ENCODE assay signal across 29 mouse cellular contexts in genomic region chr7:4919971-4920370, GRCm38 (mm10). TPM values are rescaled to one million over a fixed set of nuclear protein-coding genes. Genes with fewer than 3 reads are reported as not detected.
DNase-seq lines count a peak whose midpoint lies in the region; ATAC-seq and TF ChIP-seq lines count a peak whose summit lies in the region.
"Had no signal": no experiment of that assay in that cellular context is flagged by ENCODE, and none has a peak within 500 bp of the region (broad histone marks: within the 10 kb centered on the region; RNA-seq: fewer than 3 reads in every experiment).

No protein-coding gene starts in this region.

- H3K9me3 ChIP-seq in heart, embryonic 10.5 days: no peaks in the 10 kb centered on the region
- H3K9me3 ChIP-seq in midbrain, embryonic 12.5 days: no peaks in the 10 kb centered on the region
- no peaks in the 10 kb centered on the region for H3K9me3 ChIP-seq in midbrain, postnatal 0 days (ENCODE audit: low read length)
- H3K9me3 ChIP-seq in ES-E14 (ENCODE audit: control insufficient read depth, insufficient read depth, low read depth, low read length): no peaks in the 10 kb centered on the region
- no peaks in the 10 kb centered on the region for H3K9me3 ChIP-seq in neural tube, embryonic 15.5 days (replicated peaks)
- H3K9me3 ChIP-seq: embryonic facial prominence, embryonic 15.5 days; forebrain, embryonic 12.5 days; kidney, embryonic 15.5 days; limb, embryonic 15.5 days; liver, embryonic 13.5 days; midbrain, embryonic 13.5 days; stomach, embryonic 15.5 days had no signal

- H3K27me3 ChIP-seq in heart, embryonic 10.5 days (ENCODE audit: insufficient read depth, poor library complexity, severe bottlenecking): no peaks in the 10 kb centered on the region
- H3K27me3 ChIP-seq in heart, adult 2 months (ENCODE audit: control insufficient read depth, insufficient read depth, low read length): no peaks in the 10 kb centered on the region
- no peaks in the 10 kb centered on the region for H3K27me3 ChIP-seq in midbrain, embryonic 12.5 days
- no peaks in the 10 kb centered on the region for H3K27me3 ChIP-seq in midbrain, postnatal 0 days (ENCODE audit: insufficient read depth, low read length)
- no peaks in the 10 kb centered on the region for H3K27me3 ChIP-seq in neural tube, embryonic 15.5 days (replicated peaks)
- H3K27me3 ChIP-seq: embryonic facial prominence, embryonic 15.5 days; forebrain, embryonic 12.5 days; kidney, embryonic 15.5 days; limb, embryonic 15.5 days; midbrain, embryonic 13.5 days; Patski; stomach, embryonic 15.5 days had no signal

- 0 out of 2 replicates have a peak overlapping the region, but pooled peaks have one; percentile 1 for H3K27ac ChIP-seq in heart, embryonic 10.5 days
- H3K27ac ChIP-seq in heart, adult 2 months: no peak overlapping the region
- no peak overlapping the region for H3K27ac ChIP-seq in midbrain, embryonic 12.5 days (replicated peaks)
- no peak overlapping the region for H3K27ac ChIP-seq in midbrain, postnatal 0 days (ENCODE audit: low read depth, low read length)
- H3K27ac ChIP-seq in ES-E14 (ENCODE audit: insufficient read depth, low read depth, low read length, poor library complexity, severe bottlenecking): no peak overlapping the region
- 0 out of 2 replicates have a peak overlapping the region, but pooled peaks have one; percentile 33 for H3K27ac ChIP-seq in neural tube, embryonic 15.5 days (replicated peaks)
- H3K27ac ChIP-seq: embryonic facial prominence, embryonic 15.5 days; liver, embryonic 13.5 days had no signal

- TF ChIP-seq EP300 in heart, adult 2 months (IDR thresholded peaks at IDR 0.05; ENCODE audit: insufficient read depth, low read depth, low read length): no peak

- no peaks in the 10 kb centered on the region; the same call in 1 of the 2 replicates for H3K79me2 ChIP-seq in heart, adult 2 months (replicated peaks; ENCODE audit: control insufficient read depth, insufficient read depth, low read length)

- H3K36me3 ChIP-seq in heart, embryonic 10.5 days: peaks cover 39% of the 10 kb centered on the region
- no peaks in the 10 kb centered on the region for H3K36me3 ChIP-seq in heart, adult 2 months (ENCODE audit: control insufficient read depth, insufficient read depth, low read length)
- H3K36me3 ChIP-seq in midbrain, embryonic 12.5 days: peaks cover 45% of the 10 kb centered on the region
- peaks cover 23% of the 10 kb centered on the region for H3K36me3 ChIP-seq in midbrain, postnatal 0 days (ENCODE audit: insufficient read depth, low read length)
- H3K36me3 ChIP-seq in ES-E14 (ENCODE audit: control insufficient read depth, insufficient read depth, low read length, poor library complexity, severe bottlenecking): peaks cover 8% of the 10 kb centered on the region; the same call in 1 of the 2 replicates
- H3K36me3 ChIP-seq in neural tube, embryonic 15.5 days: peaks cover 31% of the 10 kb centered on the region

- no peak for ATAC-seq in midbrain, embryonic 12.5 days (ENCODE audit: low FRiP score, low read depth)
- no peak for ATAC-seq in midbrain, postnatal 0 days (ENCODE audit: low FRiP score)
- no peak for ATAC-seq in neural tube, embryonic 15.5 days (ENCODE audit: low FRiP score)
- ATAC-seq: forebrain, postnatal 0 days; hindbrain, embryonic 16.5 days; lung, postnatal 0 days; midbrain, embryonic 13.5 days; Patski had no signal

- in situ Hi-C loops in ES-E14 (cut with MboI; ENCODE audit: low sequenced_read_pairs in 2 of 2, unreplicated experiment in 2 of 2): loop anchor here in 1 of 2 experiments (10.0 kb wide), 1 partner anchor 375 kb away; the partner anchor contains the start of gene Syt5

- intact Hi-C loops in heart, adult 2 months (cut with DNase I): loop anchor here (5.0 to 10.0 kb wide), 4 partner anchors 53 to 775 kb away; partner anchors contain the start of genes Ppp1r12c and Ppp6r1

- 88% methylated on average over 21 of the region's 21 CpGs for WGBS in heart, embryonic 10.5 days
- WGBS in heart, adult 2 months: 94% methylated on average over 21 of the region's 21 CpGs
- 90% methylated on average over 21 of the region's 21 CpGs for WGBS in midbrain, embryonic 12.5 days
- 93% methylated on average over 20 of the region's 21 CpGs for WGBS in midbrain, postnatal 0 days
- 88% methylated on average over 21 of the region's 21 CpGs for WGBS in neural tube, embryonic 15.5 days

- H3K4me2 ChIP-seq in midbrain, embryonic 12.5 days (replicated peaks): no peak overlapping the region
- H3K4me2 ChIP-seq in midbrain, postnatal 0 days (ENCODE audit: low read depth, low read length, poor library complexity, severe bottlenecking): no peak overlapping the region
- no peak overlapping the region for H3K4me2 ChIP-seq in neural tube, embryonic 15.5 days
- H3K4me2 ChIP-seq: embryonic facial prominence, embryonic 15.5 days; forebrain, embryonic 12.5 days; kidney, embryonic 15.5 days; limb, embryonic 15.5 days; liver, embryonic 13.5 days; stomach, embryonic 15.5 days had no signal

- DNase-seq in heart, embryonic 10.5 days (ENCODE audit: low spot score): no peak
- no peak for DNase-seq in heart, adult 2 months
- DNase-seq in midbrain, postnatal 0 days (ENCODE audit: low spot score): no peak
- DNase-seq in ES-E14 (ENCODE audit: low read depth, low spot score): no peak
- DNase-seq in left cerebral cortex, adult 11 months (ENCODE audit: low spot score): no peak
- DNase-seq: adrenal gland, postnatal 14 days; cerebellum, adult 11-12 months; forebrain, postnatal 0 days; heart, postnatal 36 days; kidney, adult 18-20 months; kidney, postnatal 25 days; liver, embryonic 13.5 days; lung, adult 18-20 months; right cerebral cortex, postnatal 25 days; thymus, postnatal 14 days had no signal

- peaks cover 69% of the 10 kb centered on the region for H3K4me1 ChIP-seq in heart, embryonic 10.5 days
- peaks cover 14% of the 10 kb centered on the region for H3K4me1 ChIP-seq in heart, adult 2 months (ENCODE audit: control insufficient read depth, insufficient read depth, low read length)
- H3K4me1 ChIP-seq in midbrain, embryonic 12.5 days: peaks cover 61% of the 10 kb centered on the region
- H3K4me1 ChIP-seq in midbrain, postnatal 0 days (ENCODE audit: insufficient read depth, low read length): peaks cover 37% of the 10 kb centered on the region
- H3K4me1 ChIP-seq in ES-E14 (ENCODE audit: control insufficient read depth in 2 of 2, insufficient read depth in 2 of 2, low read length in 2 of 2, poor library complexity in 1 of 2): peaks cover 4 to 43% of the 10 kb centered on the region in 2 experiments; a peak in 3 of 4 replicates
- H3K4me1 ChIP-seq in neural tube, embryonic 15.5 days: peaks cover 62% of the 10 kb centered on the region

- no peak for TF ChIP-seq POLR2A in heart, adult 2 months (IDR thresholded peaks at IDR 0.05; ENCODE audit: insufficient read depth, low read depth, low read length)

- no peak overlapping the region for H3K4me3 ChIP-seq in heart, embryonic 10.5 days
- H3K4me3 ChIP-seq in heart, adult 2 months: no peak overlapping the region
- H3K4me3 ChIP-seq in midbrain, embryonic 12.5 days: no peak overlapping the region
- no peak overlapping the region for H3K4me3 ChIP-seq in midbrain, postnatal 0 days (ENCODE audit: low read depth, low read length)
- peak overlapping the region; percentile 49 to 51 for H3K4me3 ChIP-seq in ES-E14 (ENCODE audit: insufficient read depth in 1 of 2, low read depth in 1 of 2, low read length in 2 of 2, poor library complexity in 1 of 2, severe bottlenecking in 1 of 2)
- no peak overlapping the region for H3K4me3 ChIP-seq in neural tube, embryonic 15.5 days (replicated peaks)
- H3K4me3 ChIP-seq: embryonic facial prominence, embryonic 15.5 days; forebrain, embryonic 12.5 days; kidney, embryonic 15.5 days; limb, embryonic 15.5 days; liver, embryonic 13.5 days; midbrain, embryonic 13.5 days; myocyte; stomach, embryonic 15.5 days had no signal

- no peak overlapping the region for H3K9ac ChIP-seq in heart, adult 2 months (ENCODE audit: low read depth, low read length)
- peak overlapping the region; percentile 8; the same call in 1 of the 2 replicates for H3K9ac ChIP-seq in midbrain, embryonic 12.5 days (replicated peaks)
- H3K9ac ChIP-seq in midbrain, postnatal 0 days (replicated peaks; ENCODE audit: low read length, poor library complexity, severe bottlenecking): no peak overlapping the region
- peak overlapping the region; percentile 57 for H3K9ac ChIP-seq in ES-E14 (ENCODE audit: insufficient read depth, low read depth, low read length, poor library complexity, severe bottlenecking)
- no peak overlapping the region for H3K9ac ChIP-seq in neural tube, embryonic 15.5 days (replicated peaks)
- H3K9ac ChIP-seq: embryonic facial prominence, embryonic 15.5 days; forebrain, embryonic 12.5 days; forebrain, postnatal 0 days; kidney, embryonic 15.5 days; limb, embryonic 15.5 days; liver, embryonic 13.5 days; stomach, embryonic 15.5 days had no signal

- no peak for TF ChIP-seq CTCF in heart, adult 2 months (IDR thresholded peaks at IDR 0.05)
- no peak for TF ChIP-seq CTCF in midbrain, postnatal 0 days (IDR thresholded peaks at IDR 0.05)

RNA-seq across cellular contexts. Expression of gene Nat14, which starts 1.9 kb away (rescaled TPM):
- 4.3 and 5.5 TPM in 2 replicates for polyA plus RNA-seq in heart, embryonic 10.5 days (2016; fragmentation: Nextera tagmentation; extraction: Ambion mirVana)
- 1 to 10 TPM; 5.6 to 5.8 TPM for total RNA-seq in heart, adult 2 months (2021)
- 3.5 TPM in 2 replicates for polyA plus RNA-seq in heart, adult 2 months (2012; rRNA removed)
- polyA plus RNA-seq in midbrain, embryonic 12.5 days (2016; fragmentation: Nextera tagmentation; extraction: Ambion mirVana): 15.1 and 16.6 TPM in 2 replicates
- 44.8 and 49.7 TPM in 2 replicates for total RNA-seq in midbrain, postnatal 0 days (2014; rRNA removed)
- polyA plus RNA-seq in midbrain, postnatal 0 days (2015; fragmentation: Nextera tagmentation; extraction: Ambion mirVana): 33.2 and 35.9 TPM in 2 replicates
- total RNA-seq in ES-E14 (2012; rRNA removed): 1.2 and 1.7 TPM in 2 replicates
- polyA plus RNA-seq in neural tube, embryonic 15.5 days (2015; fragmentation: Nextera tagmentation; extraction: Ambion mirVana): 30.8 and 36.3 TPM in 2 replicates

RNA-seq across cellular contexts. Expression of gene Zfp628, which starts 5.0 kb away (rescaled TPM):
- polyA plus RNA-seq in heart, embryonic 10.5 days (2016; fragmentation: Nextera tagmentation; extraction: Ambion mirVana): 2.9 and 3.5 TPM in 2 replicates
- 1 to 10 TPM; 6.8 to 9.4 TPM for total RNA-seq in heart, adult 2 months (2021)
- polyA plus RNA-seq in heart, adult 2 months (2012; rRNA removed): 6.1 and 7.5 TPM in 2 replicates
- 4.7 and 4.9 TPM in 2 replicates for polyA plus RNA-seq in midbrain, embryonic 12.5 days (2016; fragmentation: Nextera tagmentation; extraction: Ambion mirVana)
- total RNA-seq in midbrain, postnatal 0 days (2014; rRNA removed): 10.6 and 12.3 TPM in 2 replicates
- 5.1 and 5.6 TPM in 2 replicates for polyA plus RNA-seq in midbrain, postnatal 0 days (2015; fragmentation: Nextera tagmentation; extraction: Ambion mirVana)
- 4.0 and 4.3 TPM in 2 replicates for total RNA-seq in ES-E14 (2012; rRNA removed)
- 3.1 and 4.0 TPM in 2 replicates for polyA plus RNA-seq in neural tube, embryonic 15.5 days (2015; fragmentation: Nextera tagmentation; extraction: Ambion mirVana)

RNA-seq across cellular contexts. Expression of gene Ssc5d, which starts 5.6 kb away (rescaled TPM):
- polyA plus RNA-seq in heart, embryonic 10.5 days (2016; fragmentation: Nextera tagmentation; extraction: Ambion mirVana): 1.2 and 1.6 TPM in 2 replicates
- total RNA-seq in heart, adult 2 months (2021): 1 to 10 TPM; 1.7 to 2.9 TPM
- 5.9 and 6.4 TPM in 2 replicates for polyA plus RNA-seq in heart, adult 2 months (2012; rRNA removed)
- polyA plus RNA-seq in midbrain, embryonic 12.5 days (2016; fragmentation: Nextera tagmentation; extraction: Ambion mirVana): 1.6 and 2.0 TPM in 2 replicates
- 1.9 and 3.4 TPM in 2 replicates for total RNA-seq in midbrain, postnatal 0 days (2014; rRNA removed)
- 1.2 and 1.6 TPM in 2 replicates for polyA plus RNA-seq in midbrain, postnatal 0 days (2015; fragmentation: Nextera tagmentation; extraction: Ambion mirVana)
- 0.94 and 1.3 TPM in 2 replicates for total RNA-seq in ES-E14 (2012; rRNA removed)
- polyA plus RNA-seq in neural tube, embryonic 15.5 days (2015; fragmentation: Nextera tagmentation; extraction: Ambion mirVana): 1.00 and 1.8 TPM in 2 replicates

RNA-seq across cellular contexts. Expression of gene Gm36210, which starts 13.7 kb away (rescaled TPM):
- polyA plus RNA-seq in heart, embryonic 10.5 days (2016; fragmentation: Nextera tagmentation; extraction: Ambion mirVana): 0.18 and 0.36 TPM in 2 replicates
- under 1 TPM in 1 of 2 experiments, not detected in 1; 0.18 TPM for total RNA-seq in heart, adult 2 months (2021)
- 0.20 and 0.29 TPM in 2 replicates for polyA plus RNA-seq in heart, adult 2 months (2012; rRNA removed)
- polyA plus RNA-seq in midbrain, embryonic 12.5 days (2016; fragmentation: Nextera tagmentation; extraction: Ambion mirVana): not detected in 2 replicates
- total RNA-seq in midbrain, postnatal 0 days (2014; rRNA removed): 0.57 TPM in 1 of 2 replicates, not detected in the other
- polyA plus RNA-seq in midbrain, postnatal 0 days (2015; fragmentation: Nextera tagmentation; extraction: Ambion mirVana): 0.32 and 0.43 TPM in 2 replicates
- total RNA-seq in ES-E14 (2012; rRNA removed): 1.6 and 2.2 TPM in 2 replicates
- polyA plus RNA-seq in neural tube, embryonic 15.5 days (2015; fragmentation: Nextera tagmentation; extraction: Ambion mirVana): 0.23 and 0.37 TPM in 2 replicates
- total RNA-seq: gastrocnemius, postnatal 4 days; heart, postnatal 36 days had no signal
- polyA plus RNA-seq: embryonic facial prominence, embryonic 15.5 days; intestine, embryonic 14.5 days; kidney, embryonic 15.5 days; limb, embryonic 15.5 days; lung, postnatal 0 days; myocyte; Patski; stomach, embryonic 15.5 days had no signal

RNA-seq across cellular contexts. Expression of gene Isoc2a, which starts 43.0 kb away (rescaled TPM):
- 1.3 TPM in 2 replicates for polyA plus RNA-seq in heart, embryonic 10.5 days (2016; fragmentation: Nextera tagmentation; extraction: Ambion mirVana)
- 10 to 100 TPM; 48.9 to 55.5 TPM for total RNA-seq in heart, adult 2 months (2021)
- polyA plus RNA-seq in heart, adult 2 months (2012; rRNA removed): 29.3 and 30.6 TPM in 2 replicates
- 0.68 and 0.80 TPM in 2 replicates for polyA plus RNA-seq in midbrain, embryonic 12.5 days (2016; fragmentation: Nextera tagmentation; extraction: Ambion mirVana)
- 5.8 and 7.7 TPM in 2 replicates for total RNA-seq in midbrain, postnatal 0 days (2014; rRNA removed)
- 0.38 and 0.52 TPM in 2 replicates for polyA plus RNA-seq in midbrain, postnatal 0 days (2015; fragmentation: Nextera tagmentation; extraction: Ambion mirVana)
- 13.0 and 16.1 TPM in 2 replicates for total RNA-seq in ES-E14 (2012; rRNA removed)
- polyA plus RNA-seq in neural tube, embryonic 15.5 days (2015; fragmentation: Nextera tagmentation; extraction: Ambion mirVana): 0.51 and 0.79 TPM in 2 replicates

Comparison
In these comparisons a context has a peak if more than half of its experiments do, and no peak if none do; other contexts are left out.
1. H3K27ac ChIP-seq: peak in heart, embryonic 10.5 days (single experiment) and neural tube, embryonic 15.5 days (single experiment); none in heart, adult 2 months (single experiment), midbrain, embryonic 12.5 days (single experiment), midbrain, postnatal 0 days (single experiment) and ES-E14 (single experiment).
2. H3K9ac ChIP-seq: peak in midbrain, embryonic 12.5 days (single experiment) and ES-E14 (single experiment); none in heart, adult 2 months (single experiment), midbrain, postnatal 0 days (single experiment) and neural tube, embryonic 15.5 days (single experiment).
3. H3K4me3 ChIP-seq: peak in ES-E14 (2 of 2); none in heart, embryonic 10.5 days (single experiment), heart, adult 2 months (single experiment), midbrain, embryonic 12.5 days (single experiment), midbrain, postnatal 0 days (single experiment) and neural tube, embryonic 15.5 days (single experiment).